ENCODE assay signal across 15 mouse cellular contexts in the genomic region with DNA sequence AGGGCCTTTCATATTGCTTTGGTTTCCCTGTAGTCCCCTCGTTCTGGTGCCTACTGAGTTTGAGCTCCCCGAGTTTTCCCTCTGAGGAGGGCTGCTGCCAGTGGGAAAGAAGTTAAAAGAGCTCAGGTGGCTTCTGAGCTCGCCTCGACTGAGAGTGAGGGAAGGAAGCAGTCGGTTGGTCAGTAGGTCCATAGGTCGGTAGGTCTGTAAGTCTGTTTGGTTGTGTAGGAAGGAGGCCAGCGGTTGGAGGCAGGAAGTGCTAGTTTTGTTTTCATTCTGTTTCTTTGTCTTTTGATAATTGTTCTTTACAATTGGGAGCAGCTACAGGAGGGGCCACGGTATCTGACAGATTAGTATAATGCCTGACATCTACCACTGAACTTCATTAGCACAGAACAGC. TPM values are rescaled to one million over a fixed set of nuclear protein-coding genes. Genes with fewer than 3 reads are reported as not detected.
A peak's percentile ranks its signal among the peaks of the same experiment; 100 is the strongest.
DNase-seq lines count a peak whose midpoint lies in the region; ATAC-seq and TF ChIP-seq lines count a peak whose summit lies in the region.
"Had no signal": no experiment of that assay in that cellular context is flagged by ENCODE, and none has a peak within 500 bp of the region (broad histone marks: within the 10 kb centered on the region; RNA-seq: fewer than 3 reads in every experiment).

No protein-coding gene starts in this region.

- no peak for TF ChIP-seq CTCF in intestine, postnatal 0 days (IDR thresholded peaks at IDR 0.05; ENCODE audit: low read depth)
- TF ChIP-seq CTCF in forebrain, postnatal 0 days (IDR thresholded peaks at IDR 0.05; ENCODE audit: low read depth): no peak

- peaks cover 54% of the 10 kb centered on the region for H3K36me3 ChIP-seq in intestine, postnatal 0 days (ENCODE audit: control insufficient read depth, insufficient read depth)
- peaks cover 24% of the 10 kb centered on the region; the same call in 1 of the 2 replicates for H3K36me3 ChIP-seq in intestine, embryonic 15.5 days
- peaks cover 77% of the 10 kb centered on the region for H3K36me3 ChIP-seq in embryonic facial prominence, embryonic 10.5 days (replicated peaks)
- peaks cover 32% of the 10 kb centered on the region for H3K36me3 ChIP-seq in forebrain, postnatal 0 days (ENCODE audit: insufficient read depth)
- peaks cover 56% of the 10 kb centered on the region for H3K36me3 ChIP-seq in midbrain, embryonic 13.5 days

- no peak overlapping the region for H3K4me3 ChIP-seq in intestine, postnatal 0 days (ENCODE audit: low read depth, low read length)
- no peak overlapping the region for H3K4me3 ChIP-seq in intestine, embryonic 15.5 days (replicated peaks)
- no peak overlapping the region for H3K4me3 ChIP-seq in embryonic facial prominence, embryonic 10.5 days
- H3K4me3 ChIP-seq in forebrain, postnatal 0 days (ENCODE audit: low read depth, low read length): no peak overlapping the region
- no peak overlapping the region for H3K4me3 ChIP-seq in midbrain, embryonic 13.5 days (replicated peaks)
- H3K4me3 ChIP-seq: limb, embryonic 13.5 days; myocyte had no signal

- H3K9me3 ChIP-seq in intestine, postnatal 0 days (ENCODE audit: control insufficient read depth): no peaks in the 10 kb centered on the region
- no peaks in the 10 kb centered on the region for H3K9me3 ChIP-seq in intestine, embryonic 15.5 days
- no peaks in the 10 kb centered on the region for H3K9me3 ChIP-seq in embryonic facial prominence, embryonic 10.5 days
- H3K9me3 ChIP-seq in forebrain, postnatal 0 days (ENCODE audit: low read length): no peaks in the 10 kb centered on the region
- H3K9me3 ChIP-seq in midbrain, embryonic 13.5 days: no peaks in the 10 kb centered on the region
- H3K9me3 ChIP-seq: limb, embryonic 13.5 days had no signal

- no peaks in the 10 kb centered on the region for H3K4me1 ChIP-seq in intestine, postnatal 0 days (replicated peaks; ENCODE audit: control insufficient read depth, insufficient read depth, low read length)
- no peaks in the 10 kb centered on the region for H3K4me1 ChIP-seq in intestine, embryonic 15.5 days (replicated peaks)
- peaks cover 12% of the 10 kb centered on the region for H3K4me1 ChIP-seq in embryonic facial prominence, embryonic 10.5 days
- H3K4me1 ChIP-seq in forebrain, postnatal 0 days (ENCODE audit: insufficient read depth): no peaks in the 10 kb centered on the region
- peaks cover 14% of the 10 kb centered on the region for H3K4me1 ChIP-seq in midbrain, embryonic 13.5 days (replicated peaks)

- H3K4me2 ChIP-seq in intestine, postnatal 0 days (replicated peaks; ENCODE audit: low read depth): no peak overlapping the region
- no peak overlapping the region for H3K4me2 ChIP-seq in intestine, embryonic 15.5 days (replicated peaks)
- no peak overlapping the region for H3K4me2 ChIP-seq in forebrain, postnatal 0 days (ENCODE audit: low read depth)
- no peak overlapping the region for H3K4me2 ChIP-seq in midbrain, embryonic 13.5 days (replicated peaks)
- H3K4me2 ChIP-seq: limb, embryonic 13.5 days had no signal

- 48% methylated on average over 8 of the region's 8 CpGs for WGBS in intestine, postnatal 0 days
- 71% methylated on average over 8 of the region's 8 CpGs for WGBS in intestine, embryonic 15.5 days
- 53% methylated on average over 8 of the region's 8 CpGs for whole genome bisulfite sequencing in embryonic facial prominence, embryonic 10.5 days
- WGBS in forebrain, postnatal 0 days: 22% methylated on average over 8 of the region's 8 CpGs
- 44% methylated on average over 8 of the region's 8 CpGs for WGBS in midbrain, embryonic 13.5 days

- H3K9ac ChIP-seq in intestine, postnatal 0 days (ENCODE audit: low read depth, low read length): no peak overlapping the region
- no peak overlapping the region for H3K9ac ChIP-seq in intestine, embryonic 15.5 days
- H3K9ac ChIP-seq in forebrain, postnatal 0 days: no peak overlapping the region
- H3K9ac ChIP-seq in midbrain, embryonic 13.5 days (replicated peaks): peak overlapping the region; percentile 19; the same call in 1 of the 2 replicates
- H3K9ac ChIP-seq: limb, embryonic 13.5 days had no signal

- no peak for DNase-seq in embryonic facial prominence, embryonic 10.5 days (ENCODE audit: low spot score)
- DNase-seq in forebrain, postnatal 0 days: no peak
- no peak for DNase-seq in frontal cortex, postnatal 10 days (ENCODE audit: low spot score in 2 of 2)
- DNase-seq in left cerebral cortex, adult 18-20 months (ENCODE audit: low spot score in 2 of 2): no peak
- DNase-seq in Muller cell, postnatal 12 days (ENCODE audit: inconsistent ontology term): no peak
- DNase-seq: cerebellum, adult 8-10 months; heart, adult 18-20 months; retina, postnatal 1 day; spleen, adult 18-20 months had no signal

- peak overlapping the region; percentile 70 for H3K27ac ChIP-seq in intestine, postnatal 0 days (ENCODE audit: low read depth, low read length)
- H3K27ac ChIP-seq in intestine, embryonic 15.5 days: no peak overlapping the region
- H3K27ac ChIP-seq in embryonic facial prominence, embryonic 10.5 days (replicated peaks): peak overlapping the region; percentile 65; the same call in 1 of the 2 replicates
- 0 out of 2 replicates have a peak overlapping the region, but pooled peaks have one; percentile 21 for H3K27ac ChIP-seq in forebrain, postnatal 0 days (ENCODE audit: low read depth, low read length)
- H3K27ac ChIP-seq in midbrain, embryonic 13.5 days: peak overlapping the region; percentile 63

- no peaks in the 10 kb centered on the region for H3K27me3 ChIP-seq in intestine, postnatal 0 days (replicated peaks; ENCODE audit: control insufficient read depth, insufficient read depth, low read length)
- H3K27me3 ChIP-seq in intestine, embryonic 15.5 days (replicated peaks): no peaks in the 10 kb centered on the region
- H3K27me3 ChIP-seq in embryonic facial prominence, embryonic 10.5 days (replicated peaks; ENCODE audit: low read depth, poor library complexity, severe bottlenecking): no peaks in the 10 kb centered on the region
- no peaks in the 10 kb centered on the region for H3K27me3 ChIP-seq in forebrain, postnatal 0 days (ENCODE audit: insufficient read depth, low read length)
- no peaks in the 10 kb centered on the region for H3K27me3 ChIP-seq in midbrain, embryonic 13.5 days
- H3K27me3 ChIP-seq: limb, embryonic 13.5 days had no signal

- ATAC-seq in intestine, postnatal 0 days: peak; percentile 56; the same call in 1 of the 2 replicates
- no peak for ATAC-seq in intestine, embryonic 15.5 days
- no peak for ATAC-seq in forebrain, postnatal 0 days
- no peak for ATAC-seq in midbrain, embryonic 13.5 days
- ATAC-seq: activated CD4-positive, CD25-positive, alpha-beta regulatory T cell, adult 4 months had no signal

RNA-seq across cellular contexts. Expression of gene Snx1, which starts 16.3 kb away (rescaled TPM):
- polyA plus RNA-seq in intestine, postnatal 0 days (2015; fragmentation: Nextera tagmentation; extraction: Ambion mirVana): 122 and 133 TPM in 2 replicates
- 137 and 144 TPM in 2 replicates for polyA plus RNA-seq in intestine, embryonic 15.5 days (2015; fragmentation: Nextera tagmentation; extraction: Ambion mirVana)
- polyA plus RNA-seq in embryonic facial prominence, embryonic 10.5 days (2016; fragmentation: Nextera tagmentation; extraction: Ambion mirVana): 124 and 129 TPM in 2 replicates
- 59.8 and 66.9 TPM in 2 replicates for total RNA-seq in forebrain, postnatal 0 days (2014; rRNA removed)
- 42.8 and 51.5 TPM in 2 replicates for polyA plus RNA-seq in forebrain, postnatal 0 days (2015; fragmentation: Nextera tagmentation; extraction: Ambion mirVana)
- 101 and 104 TPM in 2 replicates for polyA plus RNA-seq in midbrain, embryonic 13.5 days (2015; fragmentation: Nextera tagmentation; extraction: Ambion mirVana)
- total RNA-seq in left cerebral cortex, adult 18-20 months (2021): 10 to 100 TPM; 69.6 to 74.9 TPM

RNA-seq across cellular contexts. Expression of gene Ciao2a, which starts 16.3 kb away (rescaled TPM):
- 201 and 207 TPM in 2 replicates for polyA plus RNA-seq in intestine, postnatal 0 days (2015; fragmentation: Nextera tagmentation; extraction: Ambion mirVana)
- 215 and 218 TPM in 2 replicates for polyA plus RNA-seq in intestine, embryonic 15.5 days (2015; fragmentation: Nextera tagmentation; extraction: Ambion mirVana)
- 159 and 162 TPM in 2 replicates for polyA plus RNA-seq in embryonic facial prominence, embryonic 10.5 days (2016; fragmentation: Nextera tagmentation; extraction: Ambion mirVana)
- 33.0 and 46.2 TPM in 2 replicates for total RNA-seq in forebrain, postnatal 0 days (2014; rRNA removed)
- polyA plus RNA-seq in forebrain, postnatal 0 days (2015; fragmentation: Nextera tagmentation; extraction: Ambion mirVana): 60.7 and 67.7 TPM in 2 replicates
- 102 and 104 TPM in 2 replicates for polyA plus RNA-seq in midbrain, embryonic 13.5 days (2015; fragmentation: Nextera tagmentation; extraction: Ambion mirVana)
- 10 to 100 TPM; 28.7 to 33.7 TPM for total RNA-seq in left cerebral cortex, adult 18-20 months (2021)

RNA-seq across cellular contexts. Expression of gene Snx22, which starts 40.6 kb away (rescaled TPM):
- polyA plus RNA-seq in intestine, postnatal 0 days (2015; fragmentation: Nextera tagmentation; extraction: Ambion mirVana): 0.98 and 1.4 TPM in 2 replicates
- 1.1 and 1.4 TPM in 2 replicates for polyA plus RNA-seq in intestine, embryonic 15.5 days (2015; fragmentation: Nextera tagmentation; extraction: Ambion mirVana)
- 3.6 and 3.7 TPM in 2 replicates for polyA plus RNA-seq in embryonic facial prominence, embryonic 10.5 days (2016; fragmentation: Nextera tagmentation; extraction: Ambion mirVana)
- total RNA-seq in forebrain, postnatal 0 days (2014; rRNA removed): 4.0 and 5.8 TPM in 2 replicates
- 7.3 and 7.5 TPM in 2 replicates for polyA plus RNA-seq in forebrain, postnatal 0 days (2015; fragmentation: Nextera tagmentation; extraction: Ambion mirVana)
- 4.0 and 4.9 TPM in 2 replicates for polyA plus RNA-seq in midbrain, embryonic 13.5 days (2015; fragmentation: Nextera tagmentation; extraction: Ambion mirVana)
- total RNA-seq in left cerebral cortex, adult 18-20 months (2021): 1 to 10 TPM; 3.7 to 4.4 TPM

RNA-seq across cellular contexts. Expression of gene Dapk2, which starts 47.9 kb away (rescaled TPM):
- 14.7 and 16.9 TPM in 2 replicates for polyA plus RNA-seq in intestine, postnatal 0 days (2015; fragmentation: Nextera tagmentation; extraction: Ambion mirVana)
- polyA plus RNA-seq in intestine, embryonic 15.5 days (2015; fragmentation: Nextera tagmentation; extraction: Ambion mirVana): 6.0 and 7.2 TPM in 2 replicates
- 5.3 and 5.8 TPM in 2 replicates for polyA plus RNA-seq in embryonic facial prominence, embryonic 10.5 days (2016; fragmentation: Nextera tagmentation; extraction: Ambion mirVana)
- total RNA-seq in forebrain, postnatal 0 days (2014; rRNA removed): 1.9 and 3.4 TPM in 2 replicates
- 1.5 and 1.8 TPM in 2 replicates for polyA plus RNA-seq in forebrain, postnatal 0 days (2015; fragmentation: Nextera tagmentation; extraction: Ambion mirVana)
- 1.4 and 2.4 TPM in 2 replicates for polyA plus RNA-seq in midbrain, embryonic 13.5 days (2015; fragmentation: Nextera tagmentation; extraction: Ambion mirVana)
- 1 to 10 TPM; 2.5 to 2.7 TPM for total RNA-seq in left cerebral cortex, adult 18-20 months (2021)

RNA-seq across cellular contexts. Expression of gene Ppib, which starts 50.1 kb away (rescaled TPM):
- polyA plus RNA-seq in intestine, postnatal 0 days (2015; fragmentation: Nextera tagmentation; extraction: Ambion mirVana): 440 and 508 TPM in 2 replicates
- 638 and 715 TPM in 2 replicates for polyA plus RNA-seq in intestine, embryonic 15.5 days (2015; fragmentation: Nextera tagmentation; extraction: Ambion mirVana)
- polyA plus RNA-seq in embryonic facial prominence, embryonic 10.5 days (2016; fragmentation: Nextera tagmentation; extraction: Ambion mirVana): 471 and 486 TPM in 2 replicates
- total RNA-seq in forebrain, postnatal 0 days (2014; rRNA removed): 297 and 350 TPM in 2 replicates
- polyA plus RNA-seq in forebrain, postnatal 0 days (2015; fragmentation: Nextera tagmentation; extraction: Ambion mirVana): 350 and 413 TPM in 2 replicates
- 338 and 358 TPM in 2 replicates for polyA plus RNA-seq in midbrain, embryonic 13.5 days (2015; fragmentation: Nextera tagmentation; extraction: Ambion mirVana)
- total RNA-seq in left cerebral cortex, adult 18-20 months (2021): 100 to 1,000 TPM; 158 to 163 TPM
